Mouse (Mus musculus): Measurements from ENCODE around the gene Cby1.
A peak's percentile ranks its signal among the peaks of the same experiment; 100 is the strongest.

The Cby1 gene

DNA sequence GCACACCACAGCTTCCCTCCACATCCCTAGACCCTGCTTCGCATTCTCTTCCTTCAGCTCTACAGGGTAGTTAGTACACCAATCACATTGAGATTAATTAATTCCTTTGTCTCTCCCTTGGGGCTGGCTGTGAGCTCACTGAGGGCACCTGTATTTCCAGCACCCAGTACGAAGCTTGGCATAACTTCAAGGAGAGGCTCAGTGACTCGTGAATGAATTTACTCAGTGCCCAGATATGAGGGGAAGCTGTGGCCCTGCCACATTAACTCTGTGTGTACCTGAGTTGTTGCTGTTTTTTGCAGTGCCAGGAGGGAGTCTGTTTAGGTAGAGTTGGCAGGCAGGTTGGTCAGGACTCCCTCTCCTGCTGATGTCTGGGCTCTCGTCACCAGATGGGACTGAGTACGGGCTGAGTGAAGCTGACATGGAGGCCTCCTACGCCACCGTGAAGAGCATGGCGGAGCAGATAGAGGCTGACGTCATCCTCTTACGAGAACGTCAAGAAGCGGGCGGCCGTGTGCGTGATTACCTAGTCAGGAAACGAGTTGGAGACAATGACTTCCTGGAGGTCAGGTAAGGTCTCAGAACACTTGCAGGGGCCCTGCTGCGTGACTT, 47.7 kb downstream of the Cby1 start:
- no peak for DNase-seq (ENCODE audit: low spot score in 2 of 2)

DNA sequence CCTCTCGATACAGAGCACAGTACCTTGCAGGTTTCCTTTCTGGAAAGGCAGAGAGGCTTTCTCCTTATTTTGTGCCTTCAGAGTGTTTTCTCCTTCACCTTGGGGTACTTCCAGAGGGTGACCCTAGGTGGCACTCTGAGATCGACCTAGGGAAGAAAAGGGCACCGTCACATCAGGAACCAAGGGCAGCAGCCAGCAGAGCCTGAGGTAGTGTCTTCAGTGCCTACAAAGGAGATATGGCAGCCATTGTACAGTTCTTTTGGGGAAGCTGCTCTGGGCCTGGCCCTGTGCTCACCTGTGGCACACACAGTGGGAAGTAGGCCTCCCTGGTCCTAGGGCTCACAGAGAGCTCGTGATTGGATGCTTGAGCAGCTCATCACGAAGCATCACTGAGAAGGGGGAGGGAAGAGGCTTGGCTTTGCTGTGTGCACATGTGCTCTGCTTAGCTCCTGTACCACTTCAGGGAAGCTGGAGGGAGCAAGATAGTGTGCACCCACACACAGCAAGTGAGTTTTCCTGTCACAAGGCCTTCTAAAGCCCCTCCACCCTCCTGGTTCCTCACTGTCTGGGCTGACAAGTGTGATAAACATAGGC, 49.3 kb downstream of the Cby1 start:
- DNase-seq (ENCODE audit: low spot score in 2 of 2) = peak in 1 of 2 experiments; percentile 51

DNA sequence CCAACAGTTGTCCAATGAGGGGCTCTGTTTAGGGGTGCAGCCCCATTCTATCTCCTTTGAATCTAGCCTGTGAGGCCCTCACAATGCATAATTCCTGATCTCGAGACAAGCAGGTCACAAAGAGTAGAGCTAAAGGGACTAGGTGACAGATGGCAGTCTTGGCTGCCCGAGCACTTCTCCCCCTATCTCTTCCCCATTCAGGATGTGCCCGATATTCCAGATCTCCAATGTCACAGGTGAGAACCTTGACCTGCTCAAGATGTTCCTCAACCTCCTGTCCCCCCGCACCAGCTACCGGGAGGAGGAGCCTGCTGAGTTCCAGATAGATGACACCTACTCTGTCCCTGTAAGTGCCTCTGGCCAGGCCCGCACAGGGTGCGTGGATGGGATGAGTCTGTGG, 56.6 kb downstream of the Cby1 start:
- DNase-seq (ENCODE audit: low spot score in 2 of 2) = no peak

DNA sequence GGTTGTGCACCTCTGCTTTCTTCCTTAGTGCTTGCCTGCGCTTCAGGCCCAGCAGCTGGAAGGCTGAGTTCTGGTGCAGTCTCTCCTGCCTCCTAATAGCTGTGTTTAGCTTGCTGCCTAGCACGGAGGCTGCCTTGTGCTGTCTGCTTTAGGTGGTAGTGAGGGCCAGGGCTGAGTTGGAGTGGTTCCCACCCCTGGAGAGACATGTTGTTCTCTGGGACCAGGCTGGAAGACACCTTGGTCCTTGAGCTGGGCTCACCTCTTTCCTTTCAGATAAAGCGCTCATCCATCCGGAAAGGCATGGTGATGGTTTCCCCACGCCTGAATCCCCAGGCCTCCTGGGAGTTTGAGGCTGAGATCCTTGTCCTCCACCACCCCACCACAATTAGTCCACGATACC, 57.7 kb downstream of the Cby1 start:
- DNase-seq (ENCODE audit: low spot score in 2 of 2) = no peak

Measured in right cerebral cortex, postnatal 10 days (tissue).